10 mouse cellular contexts compared by ENCODE assay signal in genomic region chr4:44173177-44173576, GRCm38 (mm10).
A peak's percentile ranks its signal among the peaks of the same experiment; 100 is the strongest.
DNase-seq lines count a peak whose midpoint lies in the region; ATAC-seq and TF ChIP-seq lines count a peak whose summit lies in the region.
"Had no signal": no experiment of that assay in that cellular context is flagged by ENCODE, and none has a peak within 500 bp of the region (broad histone marks: within the 10 kb centered on the region; RNA-seq: fewer than 3 reads in every experiment).

No protein-coding gene starts in this region.

- H3K27me3 ChIP-seq in kidney, embryonic 15.5 days = no peaks in the 10 kb centered on the region
- no peaks in the 10 kb centered on the region for H3K27me3 ChIP-seq in midbrain, postnatal 0 days (ENCODE audit: insufficient read depth, low read length)
- H3K27me3 ChIP-seq: embryonic facial prominence, embryonic 12.5 days; limb, embryonic 15.5 days had no signal

- DNase-seq in kidney, adult 18-20 months = peak; percentile 50
- peak; percentile 82 for DNase-seq in R1 (ENCODE audit: low read depth, low spot score)
- DNase-seq in cerebellum, adult 9-11 months = peak; percentile 62
- peak; percentile 42 for DNase-seq in layer of hippocampus, adult 9-11 months
- DNase-seq in midbrain, postnatal 0 days (ENCODE audit: low spot score) = peak; percentile 84
- peak; percentile 60 for DNase-seq in thymus, postnatal 25 days

- no peaks in the 10 kb centered on the region for H3K9me3 ChIP-seq in kidney, embryonic 15.5 days (replicated peaks)
- no peaks in the 10 kb centered on the region for H3K9me3 ChIP-seq in midbrain, postnatal 0 days (ENCODE audit: low read length)
- H3K9me3 ChIP-seq: embryonic facial prominence, embryonic 12.5 days; limb, embryonic 15.5 days had no signal

- 0% methylated on average over 1 of the region's 1 CpGs for WGBS in kidney, embryonic 15.5 days
- 0% methylated on average over 1 of the region's 1 CpGs for WGBS in midbrain, postnatal 0 days

- H3K27ac ChIP-seq in kidney, embryonic 15.5 days = no peak overlapping the region
- no peak overlapping the region for H3K27ac ChIP-seq in midbrain, postnatal 0 days (ENCODE audit: low read depth, low read length)
- H3K27ac ChIP-seq: embryonic facial prominence, embryonic 12.5 days; limb, embryonic 15.5 days had no signal

- ATAC-seq in kidney, embryonic 15.5 days (replicated peaks; ENCODE audit: low FRiP score) = no peak
- ATAC-seq in granulocyte monocyte progenitor cell, adult 5-6 weeks (replicated peaks; ENCODE audit: poor library complexity, severe bottlenecking) = peak; percentile 68
- ATAC-seq in midbrain, postnatal 0 days (ENCODE audit: low FRiP score) = no peak

- no peak overlapping the region for H3K4me3 ChIP-seq in kidney, embryonic 15.5 days (replicated peaks)
- H3K4me3 ChIP-seq in midbrain, postnatal 0 days (ENCODE audit: low read depth, low read length) = no peak overlapping the region
- H3K4me3 ChIP-seq: embryonic facial prominence, embryonic 12.5 days; limb, embryonic 15.5 days had no signal

- TF ChIP-seq CTCF in midbrain, postnatal 0 days (IDR thresholded peaks at IDR 0.05) = peak; percentile 84

- no peak overlapping the region for H3K4me2 ChIP-seq in kidney, embryonic 15.5 days
- H3K4me2 ChIP-seq in midbrain, postnatal 0 days (ENCODE audit: low read depth, low read length, poor library complexity, severe bottlenecking) = no peak overlapping the region
- H3K4me2 ChIP-seq: embryonic facial prominence, embryonic 12.5 days; limb, embryonic 15.5 days had no signal

- no peak overlapping the region for H3K9ac ChIP-seq in kidney, embryonic 15.5 days
- H3K9ac ChIP-seq in midbrain, postnatal 0 days (replicated peaks; ENCODE audit: low read length, poor library complexity, severe bottlenecking) = no peak overlapping the region
- H3K9ac ChIP-seq: embryonic facial prominence, embryonic 12.5 days; limb, embryonic 15.5 days had no signal

- no peaks in the 10 kb centered on the region for H3K36me3 ChIP-seq in kidney, embryonic 15.5 days
- H3K36me3 ChIP-seq in midbrain, postnatal 0 days (ENCODE audit: insufficient read depth, low read length) = no peaks in the 10 kb centered on the region
- H3K36me3 ChIP-seq: embryonic facial prominence, embryonic 12.5 days; limb, embryonic 15.5 days had no signal

- H3K4me1 ChIP-seq in kidney, embryonic 15.5 days = peaks cover 8% of the 10 kb centered on the region
- H3K4me1 ChIP-seq in midbrain, postnatal 0 days (ENCODE audit: insufficient read depth, low read length) = no peaks in the 10 kb centered on the region
- H3K4me1 ChIP-seq: embryonic facial prominence, embryonic 12.5 days had no signal
